Mouse (Mus musculus) spleen, adult 2 months (tissue): ENCODE results near the gene Zdhhc5.

ENCODE experiments used
- CTCF ChIP-seq: fragments of 200-500 bp; IDR thresholded peaks from 2 replicates; pipeline ENCODE4 v1.5.1; 2011; ENCODE audit warnings: mild to moderate bottlenecking, inconsistent platforms; ENCODE audit not compliant: insufficient read depth, insufficient read length, insufficient replicate concordance; ENCODE audit errors: extremely low read depth
- POLR2A ChIP-seq: fragments of 200-500 bp; IDR thresholded peaks from 2 replicates; pipeline ENCODE4 v1.6.1; 2011; ENCODE audit warnings: low read depth, low read length, inconsistent platforms

DNA sequence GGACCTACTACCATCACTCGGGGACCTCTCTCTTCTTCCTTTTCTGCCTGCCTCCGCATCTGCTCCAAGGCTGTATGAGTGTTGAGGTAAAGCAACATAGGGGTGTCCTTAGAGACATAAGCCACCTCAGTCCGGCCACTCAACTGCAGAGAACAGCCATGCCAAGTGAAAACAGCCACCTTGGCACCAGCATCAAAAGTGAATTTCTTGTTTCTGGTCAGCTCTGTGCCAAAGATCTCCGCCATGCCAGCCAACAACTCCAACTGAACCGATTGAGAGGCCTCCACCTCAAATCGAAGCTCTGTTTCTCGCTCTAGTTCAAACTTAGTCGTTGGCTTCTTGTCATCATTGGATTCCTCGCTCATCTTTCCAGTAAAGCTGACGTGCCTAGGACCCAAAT, 10.8 kb upstream of the Zdhhc5 start:
- TF ChIP-seq CTCF: no peak
- TF ChIP-seq POLR2A: no peak
